Mouse (Mus musculus): ENCODE measurements around the gene Iqub.

Iqub gene

GRCm38 (mm10) chr6:24514552-24515284 lies at the start of gene Iqub:
Gene Iqub (minus strand): TSS chr6:24515067.
- peak; percentile 78 for DNase-seq

GRCm38 (mm10) chr6:24564081-24564480 lies 49.2 kb upstream of the Iqub start:
- no peak for DNase-seq

GRCm38 (mm10) chr6:24555488-24555887 lies 40.6 kb upstream of the Iqub start:
- peak; percentile 24 for DNase-seq

GRCm38 (mm10) chr6:24554427-24555086 lies 39.7 kb upstream of the Iqub start:
- DNase-seq, result no peak

GRCm38 (mm10) chr6:24552046-24552445 lies 37.2 kb upstream of the Iqub start:
- no peak for DNase-seq

GRCm38 (mm10) chr6:24549801-24550200 lies 34.9 kb upstream of the Iqub start:
- no peak for DNase-seq

GRCm38 (mm10) chr6:24546716-24547420 lies 32.0 kb upstream of the Iqub start:
- no peak for DNase-seq

GRCm38 (mm10) chr6:24543119-24543591 lies 28.3 kb upstream of the Iqub start:
- no peak for DNase-seq

GRCm38 (mm10) chr6:24542393-24542792 lies 27.5 kb upstream of the Iqub start:
- DNase-seq, result no peak

- no peak for DNase-seq
Observed at GRCm38 (mm10) chr6:24540106-24540505, 25.2 kb upstream of the Iqub start.

- DNase-seq, result no peak
Observed at GRCm38 (mm10) chr6:24538435-24538834, 23.6 kb upstream of the Iqub start.

GRCm38 (mm10) chr6:24532804-24533203 lies 17.9 kb upstream of the Iqub start:
- DNase-seq, result no peak

- DNase-seq, result no peak
Observed at GRCm38 (mm10) chr6:24530711-24531420, 16.0 kb upstream of the Iqub start.

GRCm38 (mm10) chr6:24530166-24530565 lies 15.3 kb upstream of the Iqub start:
- DNase-seq, result peak; percentile 77

- DNase-seq, result no peak
Observed at GRCm38 (mm10) chr6:24528064-24528243, 13.1 kb upstream of the Iqub start, which contains the start of gene Asb15. Gene Asb15 (plus strand): TSS chr6:24528144.

- peak; percentile 98 for DNase-seq
Observed at GRCm38 (mm10) chr6:24527155-24528063, 12.5 kb upstream of the Iqub start, which contains the start of gene Ndufa5. Gene Ndufa5 (minus strand): TSS chr6:24528013.

- no peak for DNase-seq
Observed at GRCm38 (mm10) chr6:24525705-24526104, 10.8 kb upstream of the Iqub start.

- DNase-seq, result peak; percentile 64
Observed at GRCm38 (mm10) chr6:24516197-24516596, 1.3 kb upstream of the Iqub start.

- no peak for DNase-seq
Observed at GRCm38 (mm10) chr6:24504141-24504540, 10.7 kb downstream of the Iqub start.

- DNase-seq, result peak; percentile 24
Observed at GRCm38 (mm10) chr6:24490341-24490740, 24.5 kb downstream of the Iqub start.

GRCm38 (mm10) chr6:24486530-24486929 lies 28.3 kb downstream of the Iqub start:
- no peak for DNase-seq

- peak; percentile 19 for DNase-seq
Observed at GRCm38 (mm10) chr6:24470571-24471132, 44.2 kb downstream of the Iqub start.
